Mouse (Mus musculus) gonadal fat pad, adult 2 months (tissue): ENCODE data around the gene Smco1. TPM values are rescaled to one million over a fixed set of nuclear protein-coding genes. Genes with fewer than 3 reads are reported as not detected.
"Not testable (repeated sequence)": the region's sequence is repeated elsewhere in the genome, so short reads cannot be mapped to it uniquely, and the experiment has no call there.

ENCODE experiments used
- DNase-seq: peaks from one replicate; pipeline ENCODE4 v3.0.0-alpha.2; 2012; ENCODE audit warnings: low read depth
- polyA plus RNA-seq: library from polyadenylated mRNA; depleted of rRNA; stranded (reverse); fragments of >200 nt; gene quantifications from 2 replicates; pipeline ENCODE4 v1.2.3, GENCODE M21; 2012; rRNA removed

Smco1 gene
- polyA plus RNA-seq: not detected in 2 replicates

GRCm38 (mm10) chr16:32271291-32271690 lies at the start of gene Smco1:
TSS of gene Smco1 (plus strand) at chr16:32271468.
- DNase-seq: no peak

DNA sequence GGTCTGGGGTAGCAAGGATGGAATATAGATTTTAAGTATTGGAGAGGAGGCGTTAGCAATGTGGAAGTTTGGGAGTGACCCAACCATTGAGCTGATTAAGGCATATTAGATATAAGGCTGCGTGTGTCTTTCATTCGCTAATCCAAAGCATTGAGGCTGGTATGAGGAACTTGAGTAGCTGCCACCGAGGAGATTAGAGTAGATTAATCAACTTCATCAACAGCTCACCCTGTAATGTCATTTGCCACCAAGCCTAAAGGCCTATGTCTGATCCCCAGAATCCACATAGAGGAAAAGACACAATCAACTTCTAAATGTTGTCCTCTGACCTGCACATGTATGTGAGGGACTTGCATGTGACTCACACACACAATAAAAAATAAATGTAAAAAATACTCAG lies 49.5 kb upstream of the Smco1 start:
- no peak for DNase-seq

DNA sequence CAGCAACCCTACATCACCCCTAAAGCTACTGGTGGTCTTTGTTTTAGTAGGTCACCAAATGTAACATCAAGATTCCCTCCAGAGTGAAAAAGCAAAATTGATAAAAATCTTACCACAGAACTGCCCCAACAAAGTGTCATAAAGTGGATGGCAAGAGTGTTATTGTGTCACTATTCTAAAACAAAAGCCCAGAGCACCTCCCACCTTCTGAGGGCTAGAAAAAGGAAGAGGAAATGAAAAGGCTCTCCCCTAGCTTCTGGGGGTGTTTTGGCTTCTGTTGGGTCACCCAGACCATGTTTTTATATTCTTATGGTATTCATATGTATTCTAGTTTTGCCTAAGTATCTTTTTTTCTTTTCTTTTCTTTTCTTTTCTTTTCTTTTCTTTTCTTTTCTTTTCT lies 48.9 kb upstream of the Smco1 start:
- DNase-seq: no peak

DNA sequence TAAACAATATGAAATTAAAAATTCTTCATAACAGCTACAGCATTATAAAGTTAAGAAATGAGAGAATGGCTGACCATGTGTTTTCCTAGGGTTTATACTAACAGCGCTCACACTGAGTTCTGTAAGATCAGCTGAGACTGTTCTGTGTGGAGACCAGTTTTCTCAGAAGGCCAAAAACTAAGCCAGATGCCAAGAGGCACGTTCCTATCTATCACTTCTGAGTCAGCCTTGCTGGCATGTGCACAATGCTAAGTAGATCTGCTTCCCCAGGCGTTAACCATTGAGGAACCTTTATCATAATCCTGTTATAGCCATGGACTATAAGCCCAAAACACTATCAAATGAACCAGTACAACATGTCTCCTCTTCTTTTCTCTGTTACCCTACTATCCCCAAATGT lies 39.2 kb upstream of the Smco1 start:
- DNase-seq: not testable (repeated sequence)

- no peak for DNase-seq
Measured at GRCm38 (mm10) chr16:32237930-32238680, 33.2 kb upstream of the Smco1 start.

DNA sequence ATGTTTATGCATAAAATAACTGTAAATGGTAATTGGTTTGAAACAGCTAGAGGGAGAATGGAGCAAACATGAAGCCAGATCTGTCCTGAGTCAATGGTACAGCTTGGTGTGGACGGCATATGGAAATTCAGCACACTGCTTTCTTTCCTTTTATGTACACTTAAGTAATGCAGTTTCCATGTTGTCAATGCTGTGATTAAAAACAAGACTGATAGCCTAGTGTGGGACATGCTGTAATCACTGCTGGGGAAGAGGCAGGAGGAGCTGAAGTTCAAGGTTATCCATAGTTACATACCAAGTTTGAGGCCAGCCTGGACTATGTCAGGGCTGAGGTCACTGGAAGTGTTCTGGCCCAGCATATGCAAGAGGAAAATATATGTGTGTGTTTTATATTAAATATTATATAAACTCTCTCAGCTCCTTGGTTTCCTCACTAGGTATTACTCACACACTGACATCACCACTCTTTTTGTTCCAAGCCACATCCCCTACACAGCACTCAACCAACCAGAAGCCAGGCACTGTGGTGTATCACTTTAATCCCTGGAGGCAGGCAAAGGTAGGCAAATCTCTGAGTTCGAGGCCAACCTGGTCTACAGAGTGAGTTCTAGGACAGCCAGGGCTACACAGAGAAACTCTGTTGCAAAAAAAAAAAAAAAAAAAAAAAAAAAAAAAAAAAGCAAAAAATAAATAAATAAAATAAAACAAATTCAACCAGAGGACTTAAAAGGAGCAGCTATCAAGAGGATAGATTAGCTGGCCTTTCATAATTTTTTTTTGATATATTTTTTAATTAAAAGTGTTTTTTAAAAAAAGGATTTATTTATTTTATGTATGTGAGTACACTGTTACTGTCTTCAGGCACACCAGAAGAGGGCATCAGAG lies 31.6 kb upstream of the Smco1 start:
- DNase-seq: no peak

GRCm38 (mm10) chr16:32243901-32244300 lies 27.4 kb upstream of the Smco1 start:
- no peak for DNase-seq

- DNase-seq: no peak
Measured at GRCm38 (mm10) chr16:32246351-32246791, 24.9 kb upstream of the Smco1 start.

- DNase-seq: peak; percentile 61
Measured at GRCm38 (mm10) chr16:32246952-32247370, 24.3 kb upstream of the Smco1 start, which contains the start of the genes Fbxo45 and Wdr53. TSS of gene Fbxo45 (minus strand) at chr16:32247158. TSS of gene Wdr53 (plus strand) at chr16:32247227.

GRCm38 (mm10) chr16:32264225-32264624 lies 7.0 kb upstream of the Smco1 start:
- not testable (repeated sequence) for DNase-seq

GRCm38 (mm10) chr16:32273338-32273737 lies 2.1 kb downstream of the Smco1 start:
- no peak for DNase-seq

DNA sequence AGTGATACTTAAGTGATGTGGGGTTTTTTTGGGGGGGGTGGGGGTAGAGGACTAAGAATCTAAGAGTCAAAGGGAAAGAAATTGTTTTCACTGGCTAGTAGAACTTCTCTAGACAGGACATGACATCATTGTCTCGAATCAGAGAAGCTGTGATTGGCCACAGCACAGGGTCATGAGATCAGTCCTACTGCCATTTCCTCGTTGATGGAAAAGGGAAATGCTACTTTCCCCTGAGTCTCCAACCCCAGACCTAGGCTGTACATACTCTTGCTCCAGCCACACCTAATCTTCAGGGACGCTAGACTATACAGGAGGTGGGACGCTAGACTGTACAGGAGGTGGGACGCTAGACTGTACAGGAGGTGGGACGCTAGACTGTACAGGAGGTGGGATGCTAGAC lies 3.8 kb downstream of the Smco1 start:
- no peak for DNase-seq

DNA sequence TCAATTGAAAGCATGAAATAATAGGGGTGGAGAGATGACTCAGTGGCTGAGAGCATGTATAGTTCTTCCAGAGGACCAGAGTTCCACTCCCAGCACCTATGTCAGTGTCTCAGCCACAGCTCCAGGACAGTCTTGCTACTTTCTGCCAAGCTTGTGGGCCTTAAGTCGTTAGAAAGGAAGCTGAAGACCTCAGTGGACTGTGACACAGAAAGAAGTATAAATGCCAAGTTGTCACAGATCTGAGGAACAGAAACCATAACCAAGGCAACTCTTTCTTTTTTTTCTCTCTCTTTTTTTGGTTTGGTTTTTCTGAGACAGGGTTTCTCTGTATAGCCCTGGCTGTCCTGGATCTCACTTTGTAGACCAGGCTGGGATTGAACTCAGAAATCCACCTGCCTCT lies 4.6 kb downstream of the Smco1 start:
- DNase-seq: no peak

DNA sequence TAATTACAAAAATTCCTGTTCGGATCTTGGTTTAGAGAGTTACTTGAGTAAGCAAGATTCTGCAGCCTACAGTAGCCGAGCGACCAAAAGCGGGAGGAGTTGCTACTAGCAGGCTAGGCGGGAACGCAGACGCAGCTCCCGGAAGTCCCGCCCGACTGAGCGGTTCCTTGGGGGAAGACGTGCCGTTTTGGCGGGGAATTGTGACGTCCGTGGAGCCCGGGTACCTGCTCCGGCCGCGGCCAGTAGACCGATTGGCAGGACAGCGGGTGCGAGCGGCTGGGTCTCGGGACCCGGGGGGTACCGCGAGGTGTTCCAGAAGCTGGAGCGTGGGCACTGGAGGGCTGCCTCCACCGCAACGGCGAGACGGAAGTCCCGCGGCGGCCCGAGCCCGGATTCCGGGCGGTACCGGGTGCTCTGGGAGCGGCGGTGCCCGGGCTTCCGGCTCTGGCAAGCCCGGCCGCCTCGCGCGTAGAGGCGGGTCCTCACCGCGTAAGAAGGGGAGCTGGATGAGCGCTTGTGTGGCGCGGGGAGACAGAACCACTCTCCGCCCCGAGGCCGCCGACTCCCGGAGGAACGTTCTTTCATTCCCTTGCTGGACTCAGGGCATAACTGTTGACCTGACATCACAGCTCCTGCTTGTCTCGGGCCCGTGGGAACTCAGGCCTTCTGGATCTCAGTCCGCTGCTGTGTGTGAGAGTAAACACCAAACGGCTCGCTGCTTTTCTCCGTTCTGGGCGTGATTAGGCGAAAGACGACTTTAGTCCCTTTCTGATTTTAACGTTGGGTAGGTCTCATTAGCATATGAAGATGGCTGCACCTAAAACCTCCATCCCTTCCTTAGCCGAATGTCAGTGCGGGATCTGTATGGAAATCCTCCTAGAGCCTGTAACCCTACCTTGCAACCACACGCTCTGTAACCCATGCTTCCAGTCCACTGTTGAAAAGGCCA lies 6.3 kb downstream of the Smco1 start, which contains the start of gene Rnf168:
Rnf168 (plus strand) TSS at position 152 of the 949 bp plus-strand sequence.
- no peak for DNase-seq

- no peak for DNase-seq
Measured at GRCm38 (mm10) chr16:32278396-32278795, 7.1 kb downstream of the Smco1 start.

- DNase-seq: no peak
Measured at GRCm38 (mm10) chr16:32280211-32280610, 8.9 kb downstream of the Smco1 start.

GRCm38 (mm10) chr16:32282608-32283007 lies 11.3 kb downstream of the Smco1 start:
- DNase-seq: no peak

GRCm38 (mm10) chr16:32291821-32292220 lies 20.6 kb downstream of the Smco1 start:
- no peak for DNase-seq

- not testable (repeated sequence) for DNase-seq
Measured at GRCm38 (mm10) chr16:32299617-32300016, 28.3 kb downstream of the Smco1 start.

GRCm38 (mm10) chr16:32303046-32303445 lies 31.8 kb downstream of the Smco1 start:
- DNase-seq: no peak

DNA sequence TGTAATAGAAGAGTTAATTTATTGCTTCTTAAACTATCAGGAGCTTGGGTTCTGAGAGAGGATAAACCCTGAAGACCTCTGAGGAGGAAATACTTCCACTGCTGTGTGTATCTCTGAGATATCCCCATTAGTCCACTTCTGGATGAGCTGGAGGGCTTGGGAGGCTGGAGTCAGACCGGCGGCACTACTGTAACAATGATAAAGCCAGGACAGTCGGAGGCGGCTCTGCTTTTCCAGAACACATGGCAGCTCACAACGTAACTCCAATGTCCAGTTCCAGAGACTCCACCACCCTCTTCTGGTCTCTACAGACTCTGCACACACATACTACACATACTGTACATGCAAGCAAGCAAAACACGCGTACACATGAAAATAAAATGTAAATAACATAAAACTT lies 32.6 kb downstream of the Smco1 start:
- DNase-seq: no peak
